Mouse (Mus musculus) neural tube, embryonic 10.5 days (tissue): ENCODE measurements at regions not wholly inside any gene's neighbourhood (a gene's known extent, or its start where the extent isn't known, plus 50 kb on each side); places are given as distances from the start of the nearest gene placed in this dataset.

Experiments
- DNase-seq: peaks from one replicate; pipeline ENCODE4 v3.0.0-alpha.2; 2017; ENCODE audit warnings: low spot score; ENCODE audit errors: extremely low spot score

- DNase-seq = no peak
Observed at GRCm38 (mm10) chr8:103936491-103936890, 164.9 kb upstream of the Cdh5 start.

- no peak for DNase-seq
Observed at GRCm38 (mm10) chr8:103938283-103939230, 162.9 kb upstream of the Cdh5 start.

- DNase-seq = no peak
Observed at GRCm38 (mm10) chr8:103940958-103941532, 160.4 kb upstream of the Cdh5 start.

GRCm38 (mm10) chr8:103948474-103948873 lies 153.0 kb upstream of the Cdh5 start:
- DNase-seq = no peak

GRCm38 (mm10) chr8:103950460-103950859 lies 151.0 kb upstream of the Cdh5 start:
- no peak for DNase-seq

- DNase-seq = no peak
Observed at GRCm38 (mm10) chr8:103953586-103953985, 147.8 kb upstream of the Cdh5 start.

GRCm38 (mm10) chr8:103955568-103956260 lies 145.7 kb upstream of the Cdh5 start:
- no peak for DNase-seq

GRCm38 (mm10) chr8:103964293-103964918 lies 137.0 kb upstream of the Cdh5 start:
- DNase-seq = no peak

GRCm38 (mm10) chr8:103969929-103970328 lies 131.5 kb upstream of the Cdh5 start:
- DNase-seq = no peak

- DNase-seq = no peak
Observed at GRCm38 (mm10) chr8:103970511-103970910, 130.9 kb upstream of the Cdh5 start.

- DNase-seq = no peak
Observed at GRCm38 (mm10) chr8:103970966-103971365, 130.5 kb upstream of the Cdh5 start.

GRCm38 (mm10) chr8:103976488-103976887 lies 124.9 kb upstream of the Cdh5 start:
- no peak for DNase-seq

- no peak for DNase-seq
Observed at GRCm38 (mm10) chr8:103978948-103979347, 122.5 kb upstream of the Cdh5 start.

- DNase-seq = no peak
Observed at GRCm38 (mm10) chr8:103983860-103984594, 117.4 kb upstream of the Cdh5 start.

- no peak for DNase-seq
Observed at GRCm38 (mm10) chr8:103985640-103986039, 115.8 kb upstream of the Cdh5 start.

- DNase-seq = no peak
Observed at GRCm38 (mm10) chr8:103993897-103994296, 107.5 kb upstream of the Cdh5 start.

GRCm38 (mm10) chr8:103998143-103998542 lies 103.3 kb upstream of the Cdh5 start:
- no peak for DNase-seq

GRCm38 (mm10) chr8:104007209-104007608 lies 94.2 kb upstream of the Cdh5 start:
- DNase-seq = no peak

GRCm38 (mm10) chr8:104008756-104009155 lies 92.7 kb upstream of the Cdh5 start:
- no peak for DNase-seq

GRCm38 (mm10) chr8:104009306-104009705 lies 92.1 kb upstream of the Cdh5 start:
- no peak for DNase-seq

- peak; percentile 18 for DNase-seq
Observed at GRCm38 (mm10) chr8:104022231-104022630, 79.2 kb upstream of the Cdh5 start.
